Mouse (Mus musculus): ENCODE measurements around the gene Ggt1. TPM values are rescaled to one million over a fixed set of nuclear protein-coding genes. Genes with fewer than 3 reads are reported as not detected.
A peak's percentile ranks its signal among the peaks of the same experiment; 100 is the strongest.

Gene Ggt1
- polyA plus RNA-seq, 2 experiments, result 0.34 to 1.3 TPM

- H3K4me2 ChIP-seq (replicated peaks; ENCODE audit: low read depth, low read length, severe bottlenecking), result no peak overlapping the region
- H3K27ac ChIP-seq (replicated peaks; ENCODE audit: low read depth, low read length), result no peak overlapping the region; the same call in 1 of the 2 replicates
- 44% methylated on average over 9 of the region's 9 CpGs for WGBS
- ATAC-seq (ENCODE audit: low FRiP score, low read depth) (no peak), DNase-seq (ENCODE audit: low spot score) (peak; percentile 27)
- no peaks in the 10 kb centered on the region for H3K9me3 ChIP-seq (ENCODE audit: control insufficient read depth, low read length)
- H3K4me1 ChIP-seq (ENCODE audit: control insufficient read depth, insufficient read depth, low read length), result peaks cover 26% of the 10 kb centered on the region
- H3K36me3 ChIP-seq (ENCODE audit: control insufficient read depth, insufficient read depth, low read length), result no peaks in the 10 kb centered on the region
- no peak for TF ChIP-seq POLR2A (IDR thresholded peaks at IDR 0.05; ENCODE audit: borderline replicate concordance, extremely low read depth, insufficient read depth, insufficient read length)
- peaks cover 17% of the 10 kb centered on the region for H3K27me3 ChIP-seq (ENCODE audit: control insufficient read depth, insufficient read depth, low read length)
- no peak overlapping the region for H3K9ac ChIP-seq (ENCODE audit: low read depth, low read length, severe bottlenecking)
- H3K4me3 ChIP-seq (replicated peaks; ENCODE audit: low read length), result no peak overlapping the region
Measured at GRCm38 (mm10) chr10:75556026-75556425, 5.4 kb upstream of the Ggt1 start.

- Histone ChIP-seq H3K4me1 (ENCODE audit: control insufficient read depth, insufficient read depth, low read length) (peaks cover 26% of the 10 kb centered on the region), H3K9ac (ENCODE audit: low read depth, low read length, severe bottlenecking) (no peak overlapping the region), H3K9me3 (ENCODE audit: control insufficient read depth, low read length) (no peaks in the 10 kb centered on the region), H3K36me3 (ENCODE audit: control insufficient read depth, insufficient read depth, low read length) (no peaks in the 10 kb centered on the region), H3K27ac (replicated peaks; ENCODE audit: low read depth, low read length) (no peak overlapping the region), H3K27me3 (ENCODE audit: control insufficient read depth, insufficient read depth, low read length) (peaks cover 19% of the 10 kb centered on the region), H3K4me2 (replicated peaks; ENCODE audit: low read depth, low read length, severe bottlenecking) (no peak overlapping the region), H3K4me3 (replicated peaks; ENCODE audit: low read length) (no peak overlapping the region)
- ATAC-seq (ENCODE audit: low FRiP score, low read depth), result no peak
- WGBS, result 29% methylated on average over 3 of the region's 3 CpGs
- no peak for DNase-seq (ENCODE audit: low spot score)
- no peak for TF ChIP-seq POLR2A (IDR thresholded peaks at IDR 0.05; ENCODE audit: borderline replicate concordance, extremely low read depth, insufficient read depth, insufficient read length)
Measured at GRCm38 (mm10) chr10:75558515-75558914, 2.9 kb upstream of the Ggt1 start.

GRCm38 (mm10) chr10:75559041-75559675 lies 2.2 kb upstream of the Ggt1 start:
- Histone ChIP-seq H3K27ac (replicated peaks; ENCODE audit: low read depth, low read length) (no peak overlapping the region), H3K9me3 (ENCODE audit: control insufficient read depth, low read length) (no peaks in the 10 kb centered on the region), H3K9ac (ENCODE audit: low read depth, low read length, severe bottlenecking) (peak overlapping the region; percentile 69; the same call in 1 of the 2 replicates), H3K36me3 (ENCODE audit: control insufficient read depth, insufficient read depth, low read length) (no peaks in the 10 kb centered on the region), H3K27me3 (ENCODE audit: control insufficient read depth, insufficient read depth, low read length) (peaks cover 19% of the 10 kb centered on the region), H3K4me3 (replicated peaks; ENCODE audit: low read length) (peak overlapping the region; percentile 59), H3K4me2 (replicated peaks; ENCODE audit: low read depth, low read length, severe bottlenecking) (peak overlapping the region; percentile 99), H3K4me1 (ENCODE audit: control insufficient read depth, insufficient read depth, low read length) (peaks cover 26% of the 10 kb centered on the region)
- WGBS, result 5% methylated on average over 14 of the region's 14 CpGs
- no peak for TF ChIP-seq POLR2A (IDR thresholded peaks at IDR 0.05; ENCODE audit: borderline replicate concordance, extremely low read depth, insufficient read depth, insufficient read length)
- ATAC-seq (ENCODE audit: low FRiP score, low read depth) (no peak), DNase-seq (ENCODE audit: low spot score) (no peak)

GRCm38 (mm10) chr10:75559676-75560548 lies 1.5 kb upstream of the Ggt1 start, which contains the start of gene Lrrc75b:
Lrrc75b (minus strand) TSS chr10:75560330.
- no peak for TF ChIP-seq POLR2A (IDR thresholded peaks at IDR 0.05; ENCODE audit: borderline replicate concordance, extremely low read depth, insufficient read depth, insufficient read length)
- H3K4me3 ChIP-seq (replicated peaks; ENCODE audit: low read length), result peak within 1 kb of the TSS; percentile 59
- ATAC-seq (ENCODE audit: low FRiP score, low read depth) (no peak), DNase-seq (ENCODE audit: low spot score) (no peak)
- no peaks in the 10 kb centered on the region for H3K9me3 ChIP-seq (ENCODE audit: control insufficient read depth, low read length)
- H3K36me3 ChIP-seq (ENCODE audit: control insufficient read depth, insufficient read depth, low read length), result no peaks in the 10 kb centered on the region
- H3K4me1 ChIP-seq (ENCODE audit: control insufficient read depth, insufficient read depth, low read length), result peaks cover 26% of the 10 kb centered on the region
- no peak within 1 kb of the TSS for H3K27ac ChIP-seq (replicated peaks; ENCODE audit: low read depth, low read length)
- H3K9ac ChIP-seq (ENCODE audit: low read depth, low read length, severe bottlenecking), result peak within 1 kb of the TSS; percentile 69
- under 1% methylated on average over 69 of the region's 75 CpGs for WGBS
- H3K4me2 ChIP-seq (replicated peaks; ENCODE audit: low read depth, low read length, severe bottlenecking), result peak within 1 kb of the TSS; percentile 99
- H3K27me3 ChIP-seq (ENCODE audit: control insufficient read depth, insufficient read depth, low read length), result peaks cover 19% of the 10 kb centered on the region

GRCm38 (mm10) chr10:75560549-75560899 lies 880 bp upstream of the Ggt1 start:
- no peak for DNase-seq (ENCODE audit: low spot score)
- H3K4me2 ChIP-seq (replicated peaks; ENCODE audit: low read depth, low read length, severe bottlenecking), result peak overlapping the region; percentile 99
- H3K9me3 ChIP-seq (ENCODE audit: control insufficient read depth, low read length), result no peaks in the 10 kb centered on the region
- H3K27me3 ChIP-seq (ENCODE audit: control insufficient read depth, insufficient read depth, low read length), result peaks cover 19% of the 10 kb centered on the region
- no peak overlapping the region for H3K27ac ChIP-seq (replicated peaks; ENCODE audit: low read depth, low read length)
- peak overlapping the region; percentile 69 for H3K9ac ChIP-seq (ENCODE audit: low read depth, low read length, severe bottlenecking)
- WGBS, result 15% methylated on average over 6 of the region's 6 CpGs
- TF ChIP-seq POLR2A (IDR thresholded peaks at IDR 0.05; ENCODE audit: borderline replicate concordance, extremely low read depth, insufficient read depth, insufficient read length), result no peak
- peaks cover 26% of the 10 kb centered on the region for H3K4me1 ChIP-seq (ENCODE audit: control insufficient read depth, insufficient read depth, low read length)
- ATAC-seq (ENCODE audit: low FRiP score, low read depth), result no peak
- no peaks in the 10 kb centered on the region for H3K36me3 ChIP-seq (ENCODE audit: control insufficient read depth, insufficient read depth, low read length)
- peak overlapping the region; percentile 59 for H3K4me3 ChIP-seq (replicated peaks; ENCODE audit: low read length)
